Mouse (Mus musculus): Measurements from ENCODE around the gene Zmiz1.

DNA sequence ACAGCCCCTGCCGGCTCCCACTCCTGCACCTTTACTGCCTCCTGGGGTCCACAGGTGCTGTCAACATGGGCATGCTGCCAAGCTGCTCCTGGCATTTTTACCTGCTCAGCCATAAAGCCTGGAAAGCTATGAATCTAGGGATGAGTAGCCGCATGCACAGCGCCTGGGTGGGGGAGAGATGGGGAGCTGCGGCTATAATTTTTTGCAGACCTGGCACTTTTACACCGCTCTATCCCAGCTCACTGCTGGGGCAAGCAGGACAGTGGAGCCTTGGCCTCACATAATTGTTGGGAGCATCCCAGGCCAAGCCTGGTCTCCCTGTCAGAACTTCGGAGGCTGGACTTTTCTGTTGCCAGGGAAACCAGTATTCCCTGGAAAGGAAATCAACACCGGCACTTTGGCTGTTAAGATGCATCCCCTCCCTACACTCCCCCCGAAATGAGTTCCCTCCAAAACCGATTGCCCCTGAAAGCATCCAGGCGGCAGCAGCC lies 96.4 kb downstream of the Zmiz1 start:
- TF ChIP-seq CTCF (IDR thresholded peaks at IDR 0.05; ENCODE audit: control insufficient read depth, insufficient read depth, insufficient read length): no peak
- TF ChIP-seq MYOD1 (IDR thresholded peaks at IDR 0.05; ENCODE audit: control insufficient read depth, insufficient read length, low read depth): no peak
- TF ChIP-seq USF1 (IDR thresholded peaks at IDR 0.05; ENCODE audit: low read depth): no peak
- no peak for TF ChIP-seq FOSL1 (IDR thresholded peaks at IDR 0.05; ENCODE audit: insufficient read depth, low read length, poor library complexity, severe bottlenecking)

Data from C2C12 (cell line).